Mouse (Mus musculus) neural tube, embryonic 13.5 days (tissue): ENCODE results near the gene Usp49. TPM values are rescaled to one million over a fixed set of nuclear protein-coding genes. Genes with fewer than 3 reads are reported as not detected.

ENCODE experiments used
- ATAC-seq: fragments of 200-750 bp; cut with Nextera tagmentation; 2 replicates; pipeline ENCODE4 v1.8.0; 2017; ENCODE audit warnings: low read depth, mild to moderate bottlenecking, moderate TSS enrichment, moderate library complexity
- H3K27ac ChIP-seq: fragments of 300-500 bp; sonication (generic); replicated peaks from 2 replicates; pipeline ENCODE4 v1.5.1; 2015; ENCODE audit warnings: moderate library complexity, mild to moderate bottlenecking, inconsistent platforms
- H3K27me3 ChIP-seq: fragments of 300-500 bp; sonication (generic); 2 replicates; pipeline ENCODE4 v1.6.1; 2015; ENCODE audit warnings: mild to moderate bottlenecking, inconsistent platforms
- H3K36me3 ChIP-seq: fragments of 300-500 bp; sonication (generic); 2 replicates; pipeline ENCODE4 v1.6.1; 2015; ENCODE audit warnings: mild to moderate bottlenecking, inconsistent platforms
- H3K4me1 ChIP-seq: fragments of 300-500 bp; sonication (generic); replicated peaks from 2 replicates; pipeline ENCODE4 v1.6.1; 2015; ENCODE audit warnings: inconsistent platforms
- H3K4me2 ChIP-seq: fragments of 300-500 bp; sonication (generic); 2 replicates; pipeline ENCODE4 v1.6.1; 2015; ENCODE audit warnings: inconsistent platforms, mild to moderate bottlenecking, moderate library complexity
- H3K4me3 ChIP-seq: fragments of 300-500 bp; sonication (generic); 2 replicates; pipeline ENCODE4 v1.5.1; 2015; ENCODE audit warnings: mild to moderate bottlenecking, inconsistent platforms
- H3K9ac ChIP-seq: fragments of 300-500 bp; sonication (generic); 2 replicates; pipeline ENCODE4 v1.6.1; 2015; ENCODE audit warnings: moderate library complexity, mild to moderate bottlenecking, inconsistent platforms
- H3K9me3 ChIP-seq: fragments of 300-500 bp; sonication (generic); 2 replicates; pipeline ENCODE4 v1.6.1; 2016; ENCODE audit warnings: inconsistent platforms
- WGBS: fragments of 180-500 bp; shearing (Covaris S2); methylation state at CpG from one replicate; pipeline ENCODE4 v1.1.7; 2015; 5-methylcytosine and 5-hydroxymethylcytosine counted together
- polyA plus RNA-seq: library from polyadenylated mRNA; unstranded; fragments of >200 nt; fragmentation: Nextera tagmentation; extraction: Ambion mirVana; gene quantifications from 2 replicates; pipeline ENCODE4 v1.2.1, GENCODE M21; 2015

Gene Usp49
- polyA plus RNA-seq, 1 experiment from 2014 or later = 8.2 TPM

DNA sequence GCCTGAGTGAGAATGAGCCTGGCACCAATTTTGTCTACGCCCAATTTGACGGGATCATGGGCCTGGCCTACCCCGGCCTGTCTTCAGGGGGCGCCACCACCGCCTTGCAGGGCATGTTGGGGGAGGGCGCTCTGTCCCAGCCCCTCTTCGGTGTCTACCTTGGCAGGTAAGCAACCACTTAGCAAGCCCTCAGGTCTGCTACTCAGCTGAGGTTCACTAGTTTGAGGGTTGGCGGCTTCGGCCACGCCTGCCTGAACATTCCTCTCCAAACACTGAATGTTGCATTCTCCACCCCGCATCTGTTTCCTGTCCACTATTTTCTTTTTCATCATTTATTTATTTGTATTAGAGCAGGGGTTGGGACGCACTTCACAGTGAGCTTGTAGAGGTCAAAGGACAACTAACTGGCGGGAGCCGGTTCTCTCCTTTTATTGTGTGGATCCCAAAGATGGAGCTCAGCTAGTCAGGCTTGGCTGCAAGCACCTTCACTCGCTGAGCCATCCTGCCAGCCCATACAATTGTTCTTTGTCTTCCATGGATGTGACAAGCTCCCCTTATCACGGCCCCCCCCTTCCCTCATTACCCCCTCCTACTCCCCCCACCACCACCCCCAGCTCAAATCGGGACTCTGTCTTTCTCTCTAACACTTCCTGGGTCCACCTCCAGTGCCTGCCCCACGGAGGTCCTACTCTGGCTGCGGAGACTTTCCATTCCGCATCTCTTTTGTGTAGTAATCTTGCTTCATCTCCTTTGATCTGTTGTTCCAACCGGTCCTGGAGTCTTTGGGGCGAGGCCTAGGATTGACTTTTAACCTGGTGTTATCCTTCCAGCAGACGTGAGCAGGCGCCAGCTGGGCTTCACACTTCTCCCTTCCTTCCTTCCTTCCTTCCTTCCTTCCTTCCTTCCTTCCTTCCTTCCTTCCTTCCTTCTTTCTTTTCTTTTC lies 100.4 kb downstream of the Usp49 start:
- H3K36me3 ChIP-seq = no peaks in the 10 kb centered on the region
- H3K4me2 ChIP-seq = no peak overlapping the region
- no peak for ATAC-seq
- no peaks in the 10 kb centered on the region; the same call in 1 of the 2 replicates for H3K27me3 ChIP-seq
- H3K4me3 ChIP-seq = no peak overlapping the region
- 56% methylated on average over 24 of the region's 24 CpGs for WGBS
- no peaks in the 10 kb centered on the region for H3K9me3 ChIP-seq
- no peak overlapping the region for H3K27ac ChIP-seq
- H3K9ac ChIP-seq = no peak overlapping the region
- no peaks in the 10 kb centered on the region for H3K4me1 ChIP-seq

DNA sequence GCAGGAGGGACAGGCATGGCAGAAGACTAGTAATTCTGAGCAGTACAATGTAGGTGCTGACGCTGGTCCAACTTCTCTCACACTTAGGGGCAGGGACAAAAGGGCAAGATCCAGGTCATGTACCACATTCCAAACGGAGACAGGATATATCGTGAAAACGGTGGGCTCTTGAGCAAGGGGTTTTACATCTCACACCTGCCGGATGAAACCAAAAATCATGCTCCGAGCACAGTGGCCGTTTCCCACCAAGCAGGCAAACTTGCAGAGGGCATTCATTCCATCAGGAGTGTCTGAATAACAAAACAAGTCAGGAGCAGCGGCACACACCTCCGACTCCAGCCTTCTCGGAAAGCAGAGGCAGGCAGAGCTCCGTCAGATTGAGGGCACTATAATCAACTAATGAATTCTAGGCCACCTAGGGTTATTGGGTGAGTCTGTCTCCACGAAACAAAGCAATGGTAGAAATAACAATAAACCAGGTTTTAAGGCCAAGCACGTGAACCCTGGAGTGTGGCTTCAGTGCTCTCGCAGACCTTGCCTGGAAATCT lies 105.1 kb downstream of the Usp49 start:
- H3K4me1 ChIP-seq = peaks cover 30% of the 10 kb centered on the region
- H3K27ac ChIP-seq = no peak overlapping the region
- H3K4me2 ChIP-seq = no peak overlapping the region
- H3K9ac ChIP-seq = no peak overlapping the region
- 71% methylated on average over 14 of the region's 14 CpGs for WGBS
- peaks cover 34% of the 10 kb centered on the region for H3K27me3 ChIP-seq
- ATAC-seq = no peak
- H3K36me3 ChIP-seq = no peaks in the 10 kb centered on the region
- no peaks in the 10 kb centered on the region for H3K9me3 ChIP-seq
- no peak overlapping the region for H3K4me3 ChIP-seq

Other genes starting within 250 kb of the Usp49 start
- gene Guca1b, start 245.3 kb upstream of the Usp49 start, polyA plus RNA-seq = 1.1 TPM in 2 replicates
- 0.46 and 1.1 TPM in 2 replicates for gene Guca1a, start 230.1 kb upstream of the Usp49 start, polyA plus RNA-seq
- gene AI661453, start 194.1 kb upstream of the Usp49 start, polyA plus RNA-seq = 0.20 and 0.39 TPM in 2 replicates
- 0.66 TPM in 1 of 2 replicates, not detected in the other for gene 1700001C19Rik, start 193.3 kb upstream of the Usp49 start, polyA plus RNA-seq
- 23.2 and 26.6 TPM in 2 replicates for gene Taf8, start 128.4 kb upstream of the Usp49 start, polyA plus RNA-seq
- gene Ccnd3, start 125.6 kb upstream of the Usp49 start, polyA plus RNA-seq = 78.5 and 86.5 TPM in 2 replicates
- gene Bysl, start 19.2 kb upstream of the Usp49 start, polyA plus RNA-seq = 32.9 and 33.2 TPM in 2 replicates
- 38.9 and 39.7 TPM in 2 replicates for gene Med20, start 19.1 kb upstream of the Usp49 start, polyA plus RNA-seq
- gene Gm20517, start 19.1 kb upstream of the Usp49 start, polyA plus RNA-seq = 2.4 and 3.0 TPM in 2 replicates
- 310 and 314 TPM in 2 replicates for gene Tomm6, start 57.7 kb downstream of the Usp49 start, polyA plus RNA-seq
- 34.2 and 36.3 TPM in 2 replicates for gene Frs3, start 58.3 kb downstream of the Usp49 start, polyA plus RNA-seq
- 0.38 and 0.83 TPM in 2 replicates for gene Gm21981, start 63.8 kb downstream of the Usp49 start, polyA plus RNA-seq
- gene Prickle4, start 64.0 kb downstream of the Usp49 start, polyA plus RNA-seq = 0.95 and 1.4 TPM in 2 replicates
- gene Pgc, start 96.2 kb downstream of the Usp49 start, polyA plus RNA-seq = not detected in 2 replicates
- 2.3 and 2.8 TPM in 2 replicates for gene Tfeb, start 106.3 kb downstream of the Usp49 start, polyA plus RNA-seq
- gene Mdfi, start 204.0 kb downstream of the Usp49 start, polyA plus RNA-seq = 3.6 and 4.7 TPM in 2 replicates